Mouse (Mus musculus) left cerebral cortex, postnatal 14 days (tissue): ENCODE measurements around the gene Sphk2. TPM values are rescaled to one million over a fixed set of nuclear protein-coding genes. Genes with fewer than 3 reads are reported as not detected.

Source experiments
- DNase-seq, 2 experiments: peaks; one replicate each; pipeline ENCODE4 v3.0.0; 2021 to 2022; ENCODE audit warnings: low spot score in 2 of 2, mixed read lengths in 1 of 2
- intact Hi-C: fragments of 180-260 bp; cut with DNase I; formaldehyde crosslinking; loops from one replicate; pipeline ENCODE4 v1.15.1; 2025
- total RNA-seq, 2 experiments: library from RNA; stranded (reverse); gene quantifications; 2 replicates each; pipeline ENCODE4 v1.2.3; 2021

The Sphk2 gene
- total RNA-seq, 2 experiments from 2014 or later, result 28.8 to 32.7 TPM

DNA sequence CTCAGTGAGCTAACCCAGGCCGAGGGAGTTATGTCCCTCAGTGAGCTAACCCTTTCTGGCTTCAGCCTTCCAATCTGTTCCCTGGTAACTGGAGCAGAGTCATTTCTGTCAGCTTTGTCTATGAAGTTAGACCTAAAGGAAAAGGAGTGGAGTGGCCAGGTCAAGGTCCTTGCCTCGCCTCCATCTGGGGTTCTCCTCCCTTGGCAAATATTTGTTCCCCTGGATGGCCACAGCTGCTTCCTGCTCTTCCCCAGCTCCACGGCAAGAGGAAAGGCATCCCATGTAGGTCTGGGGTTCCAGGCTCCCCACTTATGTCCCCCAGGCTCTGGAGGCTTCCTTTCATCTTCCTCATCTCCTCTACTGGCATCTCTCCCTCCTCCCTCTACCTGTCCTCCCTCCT is 9.8 kb upstream of the Sphk2 start:
- DNase-seq, result no peak
- intact Hi-C loops, result no loop called here

DNA sequence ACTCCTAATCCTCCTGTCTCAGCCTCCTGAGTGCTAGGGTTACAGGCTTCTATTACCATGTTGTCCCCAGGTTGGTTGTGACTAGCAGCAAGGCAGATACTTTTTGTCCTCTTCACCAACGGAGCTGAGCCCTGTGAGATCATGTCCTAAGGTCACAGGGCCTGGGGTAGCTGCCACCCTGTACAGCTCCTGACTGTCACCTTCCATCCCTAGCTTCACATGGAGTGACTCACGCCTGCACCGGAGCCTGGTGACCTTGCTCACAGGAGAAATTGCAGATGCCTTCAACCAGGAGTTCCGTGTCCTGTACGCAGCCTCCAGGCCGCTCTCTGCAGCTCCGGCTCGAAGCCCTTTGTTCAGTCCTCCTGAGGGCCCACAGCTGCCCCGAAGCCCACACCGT is 8.6 kb upstream of the Sphk2 start:
- no peak for DNase-seq
- intact Hi-C loops, result no loop called here

DNA sequence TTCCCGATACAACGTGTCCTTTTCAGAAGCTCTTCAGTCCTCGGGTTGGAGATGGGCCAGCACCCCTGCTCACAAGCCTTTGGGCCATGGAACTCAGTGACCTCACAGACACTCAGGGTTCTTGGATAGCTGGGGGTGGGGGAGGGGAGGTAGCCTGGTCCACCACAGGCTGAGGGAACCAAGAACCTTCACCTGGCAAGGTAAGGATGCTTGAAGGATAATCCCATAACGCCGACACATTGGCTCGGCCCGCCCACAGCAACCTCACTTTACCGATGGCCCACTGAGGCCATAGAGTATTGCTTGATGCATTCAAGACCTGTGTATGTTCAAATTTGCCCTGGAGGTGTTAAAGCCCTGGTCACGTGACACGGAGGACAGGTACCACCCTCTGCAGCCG is 7.9 kb upstream of the Sphk2 start, which contains the start of gene Spaca4:
Spaca4 (minus strand) TSS at position 101 of the 400 bp plus-strand sequence.
- intact Hi-C loops, result no loop called here
- no peak for DNase-seq

DNA sequence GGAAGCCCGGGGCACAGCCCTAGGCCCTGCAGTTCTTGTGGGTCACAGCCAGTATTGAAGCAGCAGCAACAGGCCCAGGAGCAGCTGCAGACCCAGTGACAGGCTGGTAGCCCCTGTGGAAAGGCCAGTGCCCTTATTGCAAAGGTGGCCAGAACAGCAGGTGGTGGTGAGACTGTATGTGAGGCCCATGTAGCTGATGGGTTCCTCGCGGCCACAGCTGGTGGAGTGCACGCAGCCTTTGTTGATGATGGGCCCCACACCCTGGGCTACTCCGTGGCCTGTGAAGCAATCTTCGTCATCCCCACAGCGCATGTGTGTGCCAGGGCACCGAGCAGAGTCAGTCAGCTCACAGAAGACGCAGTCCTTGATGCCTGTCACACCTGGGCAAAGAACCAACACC is 7.3 kb upstream of the Sphk2 start:
- intact Hi-C loops, result no loop called here
- no peak for DNase-seq

DNA sequence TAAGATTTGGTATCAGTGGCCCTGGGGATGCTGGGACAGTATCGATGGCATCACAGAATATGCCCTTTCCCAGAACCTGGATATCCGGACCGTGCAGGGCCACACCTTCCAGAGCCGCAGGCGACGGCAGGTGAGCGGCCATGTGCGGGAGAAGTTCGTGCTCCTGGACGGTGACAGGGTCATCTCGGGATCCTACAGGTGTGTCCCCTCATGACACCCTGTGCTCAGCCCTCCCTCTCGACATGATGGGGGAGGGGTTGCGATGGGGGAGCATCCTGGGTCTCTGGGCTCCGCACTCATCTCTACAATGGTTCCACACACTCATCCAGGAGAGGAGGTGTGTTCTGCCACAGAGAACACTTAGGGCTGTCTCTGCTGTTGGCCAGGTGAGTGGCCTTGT is 6.0 kb upstream of the Sphk2 start:
- intact Hi-C loops, result no loop called here
- DNase-seq, result no peak

DNA sequence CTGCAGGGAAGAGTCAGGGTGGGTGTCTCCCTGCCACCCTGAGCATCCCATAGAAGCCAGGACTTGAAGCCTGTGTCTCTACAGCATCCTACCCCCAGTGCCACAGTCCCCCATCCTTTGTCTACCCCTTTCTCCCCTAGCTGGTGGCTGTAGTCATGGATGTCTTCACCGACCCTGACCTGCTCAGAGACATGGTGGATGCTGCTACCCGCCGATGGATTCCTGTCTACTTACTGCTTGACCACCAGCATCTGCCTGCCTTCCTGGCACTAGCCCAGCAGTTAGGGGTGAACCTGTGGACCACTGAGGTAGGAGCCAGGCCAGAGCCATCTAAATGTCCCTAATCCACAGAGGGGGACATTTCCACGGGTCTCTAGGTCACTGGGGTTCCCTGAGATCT is 5.5 kb upstream of the Sphk2 start:
- intact Hi-C loops, result no loop called here
- DNase-seq, result no peak

DNA sequence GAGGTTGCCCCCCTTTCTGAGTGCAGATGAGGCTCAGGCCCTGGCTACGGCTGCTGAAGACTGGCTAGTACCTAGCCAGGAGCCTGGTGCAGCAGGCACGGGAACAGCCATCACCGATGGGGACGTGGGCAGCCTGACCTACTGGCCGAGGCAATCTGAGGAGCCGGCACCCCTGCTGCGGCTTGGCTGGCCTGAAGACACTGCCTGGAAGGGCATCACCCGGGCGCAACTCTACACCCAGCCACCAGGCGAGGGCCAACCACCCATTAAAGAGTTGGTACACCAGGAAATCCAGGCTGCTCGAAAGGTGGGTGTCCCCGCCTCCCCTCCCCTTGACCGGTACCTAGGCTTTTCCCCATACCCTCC is 4.5 kb upstream of the Sphk2 start:
- DNase-seq, result no peak
- intact Hi-C loops, result no loop called here

DNA sequence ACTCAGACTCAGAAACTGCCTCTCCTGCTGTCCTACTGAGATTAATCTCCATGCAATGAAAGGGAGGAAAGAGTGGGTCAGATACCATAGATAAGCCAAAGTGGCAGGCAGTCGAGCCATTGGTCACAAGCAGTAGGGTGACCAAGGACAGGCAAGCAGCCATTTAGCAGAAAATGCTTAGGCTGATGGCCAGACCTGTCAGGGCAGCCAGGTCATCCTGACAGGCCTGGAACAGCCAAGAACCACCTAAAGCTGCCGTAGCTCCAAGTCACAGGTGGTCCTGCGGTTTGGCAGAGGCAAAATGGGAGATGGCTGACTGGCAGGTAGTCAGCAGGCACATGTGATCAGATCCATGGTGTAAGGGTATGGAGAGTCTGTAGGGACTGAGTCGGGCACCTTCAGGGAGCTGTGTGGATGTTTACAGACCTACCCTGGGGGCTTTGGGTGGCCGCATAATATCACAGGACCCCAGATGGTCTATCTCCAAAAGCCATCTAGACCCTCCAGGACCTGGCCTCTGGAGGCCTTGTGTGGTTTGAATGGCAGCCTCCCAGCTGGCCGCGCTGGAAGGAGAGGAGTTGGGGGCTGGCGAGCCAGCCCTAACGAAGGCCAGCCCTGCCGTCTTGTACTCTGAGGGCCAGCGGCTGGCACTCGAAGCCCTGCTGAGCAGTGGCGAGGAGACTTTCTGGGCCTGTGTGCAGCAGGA is 4.0 kb upstream of the Sphk2 start:
- DNase-seq, result no peak
- intact Hi-C loops, result no loop called here

DNA sequence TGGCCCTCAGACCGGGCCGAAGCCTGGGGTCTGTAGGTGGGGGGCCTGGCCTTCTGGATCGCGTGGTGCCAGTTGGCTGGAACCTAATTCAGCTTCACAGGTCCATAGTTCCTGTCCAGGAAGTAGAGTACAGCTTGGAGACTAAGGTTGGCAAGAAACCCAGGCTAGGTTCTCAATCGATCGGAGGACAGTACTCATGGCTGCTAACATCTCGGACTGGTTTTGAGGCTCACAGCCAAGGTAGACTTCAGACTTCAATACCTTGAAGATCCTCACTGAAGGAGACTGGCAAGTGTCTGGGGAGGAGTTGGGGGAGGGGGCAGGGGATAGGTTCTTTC is 3.4 kb upstream of the Sphk2 start:
- DNase-seq, result no peak
- intact Hi-C loops, result no loop called here

DNA sequence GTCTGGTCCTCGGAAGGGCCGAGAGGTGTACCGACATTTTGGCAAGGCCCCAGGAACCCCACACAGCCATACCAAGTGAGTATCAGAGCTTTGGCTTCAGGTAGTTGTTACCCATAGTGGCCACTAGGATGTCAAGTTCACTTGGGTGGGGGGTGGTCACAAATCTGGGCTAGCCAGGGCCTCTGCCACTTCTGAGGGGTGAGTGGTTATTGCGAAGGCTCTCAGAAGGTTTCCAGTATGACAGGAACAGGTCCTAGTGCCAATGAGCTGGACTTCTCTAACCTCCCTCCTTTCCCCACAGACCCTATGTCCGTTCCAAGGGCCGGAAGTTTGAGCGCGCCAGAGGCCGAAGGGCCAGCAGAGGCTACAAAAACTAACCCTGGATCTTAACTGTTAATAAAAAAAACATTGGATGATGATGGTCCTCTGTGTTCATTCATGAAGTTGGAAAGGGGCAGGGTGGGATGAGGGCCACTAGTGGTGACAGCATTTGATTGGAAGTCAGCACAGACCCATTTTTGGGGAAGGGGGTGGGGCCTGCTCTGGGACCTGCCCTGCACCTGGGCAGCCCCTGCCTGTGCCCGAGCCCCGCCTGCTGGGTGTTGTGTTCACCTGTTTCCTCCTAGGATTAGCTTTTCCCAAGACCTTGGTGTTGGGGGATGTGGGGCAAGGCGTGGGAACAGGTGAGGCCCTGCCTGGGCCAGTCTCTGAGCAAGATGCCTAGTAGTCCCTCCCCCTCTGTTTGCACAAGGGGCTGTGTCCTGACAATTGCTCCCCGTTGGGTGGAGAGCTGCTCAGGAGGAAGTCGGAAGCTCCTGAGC is 2.8 kb upstream of the Sphk2 start, which contains the start of gene Fam83e:
Fam83e (plus strand) TSS at position 800 of the 821 bp plus-strand sequence.
- intact Hi-C loops, result no loop called here
- DNase-seq, result no peak

DNA sequence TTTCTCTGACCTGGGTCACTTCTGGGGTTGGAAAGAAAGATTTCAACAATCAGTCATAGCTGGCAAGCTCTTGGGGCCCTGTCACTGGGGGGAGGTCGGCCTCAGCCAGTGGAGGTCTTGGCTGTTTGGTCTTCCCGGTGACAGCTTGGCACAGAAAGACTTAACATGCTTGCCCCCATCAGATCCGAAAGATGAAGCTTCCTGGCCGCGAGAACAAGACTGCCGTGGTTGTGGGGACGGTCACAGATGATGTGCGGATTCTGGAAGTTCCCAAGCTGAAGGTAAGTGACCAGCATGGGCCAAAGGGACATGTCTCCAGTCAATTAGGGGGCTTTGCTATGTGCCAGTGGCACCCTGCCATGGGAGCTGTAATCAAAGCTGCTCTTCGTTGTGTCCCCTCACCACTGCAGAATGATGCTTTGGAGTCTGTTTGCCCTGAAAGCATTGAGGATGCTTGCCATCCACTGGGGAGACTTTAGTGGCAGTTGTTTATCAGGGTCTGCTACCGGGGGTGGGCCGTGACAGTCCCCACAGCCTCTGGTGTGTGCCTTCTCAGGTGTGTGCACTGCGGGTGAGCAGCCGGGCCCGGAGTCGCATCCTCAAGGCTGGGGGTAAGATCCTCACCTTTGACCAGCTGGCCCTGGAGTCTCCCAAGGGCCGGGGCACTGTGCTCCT is 2.1 kb upstream of the Sphk2 start:
- no peak for DNase-seq
- intact Hi-C loops, result no loop called here

DNA sequence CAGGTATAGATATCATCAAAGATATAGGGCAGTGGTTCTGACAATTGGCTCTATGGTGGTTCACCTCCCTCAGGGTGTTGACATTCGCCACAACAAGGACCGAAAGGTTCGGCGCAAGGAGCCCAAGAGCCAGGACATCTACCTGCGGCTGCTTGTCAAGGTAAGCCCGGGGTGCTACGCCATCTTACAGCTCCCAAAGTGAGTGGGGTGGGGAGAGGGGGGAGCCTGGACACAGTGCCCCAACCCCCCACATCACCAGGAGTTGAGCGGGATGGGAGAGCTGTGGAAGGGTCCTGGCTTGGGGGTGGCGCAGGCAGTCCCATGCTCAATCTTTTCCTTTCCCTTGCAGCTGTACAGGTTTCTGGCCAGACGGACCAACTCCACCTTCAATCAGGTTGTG is 1.4 kb upstream of the Sphk2 start:
- DNase-seq, result no peak

DNA sequence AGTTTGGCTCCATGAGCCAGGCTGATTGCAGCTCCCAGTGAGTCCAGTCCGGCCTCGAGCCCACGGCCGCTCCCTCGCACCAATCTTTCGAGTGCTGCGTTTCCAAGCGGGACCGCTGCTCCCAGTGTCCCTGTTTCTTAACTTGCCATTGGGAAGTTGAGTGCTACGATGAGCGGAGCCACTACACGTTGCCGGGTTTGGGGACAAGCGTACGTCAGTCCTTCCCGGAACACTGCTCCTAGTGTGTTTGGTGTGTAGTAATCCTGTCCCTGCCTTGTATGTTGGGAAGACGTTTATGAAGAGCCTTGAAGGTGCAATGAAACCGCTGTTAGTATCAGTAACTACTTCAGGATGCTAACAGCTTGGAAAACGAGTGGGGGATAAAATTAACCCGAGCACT is 529 bp upstream of the Sphk2 start:
- intact Hi-C loops, result no loop called here
- no peak for DNase-seq

More for the DNA sequence above, 1.4 kb upstream of the Sphk2 start:
- intact Hi-C loops, result no loop called here

DNA sequence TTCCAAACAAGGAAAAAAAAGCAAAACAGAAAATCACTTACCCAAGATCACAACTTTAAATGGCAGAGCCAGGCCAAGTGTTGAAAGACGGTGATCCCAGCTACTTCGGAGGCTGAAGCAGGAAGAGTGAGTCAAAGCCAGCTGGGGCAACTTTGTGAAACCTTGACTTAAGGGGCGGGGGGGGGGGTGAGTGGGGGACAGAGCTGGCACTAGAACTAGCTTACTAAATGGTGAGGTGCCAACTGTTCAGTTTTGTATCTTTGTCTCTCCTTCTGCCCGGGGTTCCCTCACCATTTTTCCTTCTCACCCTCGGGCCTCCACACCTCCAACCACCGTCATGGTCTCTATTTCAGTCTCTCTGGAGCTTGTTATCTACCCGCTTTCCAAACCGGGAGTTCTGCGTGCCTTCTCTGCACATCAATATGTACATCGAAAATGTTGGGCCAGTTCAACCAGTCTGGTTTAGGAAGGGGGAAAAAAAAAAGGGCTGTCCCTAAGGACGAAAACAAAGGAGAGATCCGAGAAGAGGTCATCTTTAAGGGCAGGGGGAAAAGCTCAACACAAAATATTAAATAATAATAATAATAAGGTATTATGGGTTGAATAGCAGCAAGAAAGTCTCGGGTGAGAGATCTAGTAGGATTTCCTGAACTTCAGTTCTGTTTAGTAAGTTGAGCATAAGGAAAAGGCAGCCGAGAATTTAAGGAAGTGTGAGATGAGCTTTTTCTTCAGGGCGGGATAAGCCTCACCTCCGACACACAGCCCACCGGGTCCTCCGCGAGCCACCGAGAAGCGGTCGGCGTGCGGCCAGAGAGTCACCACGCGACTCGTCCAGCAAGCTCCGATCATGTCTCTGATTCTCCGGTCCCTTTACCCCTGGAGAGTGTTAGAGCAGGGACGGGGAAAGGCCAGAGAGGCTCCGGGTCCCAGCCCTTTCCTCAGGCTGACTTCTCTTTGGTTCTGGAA is 567 bp downstream of the Sphk2 start:
- no peak for DNase-seq
- intact Hi-C loops, result no loop called here

DNA sequence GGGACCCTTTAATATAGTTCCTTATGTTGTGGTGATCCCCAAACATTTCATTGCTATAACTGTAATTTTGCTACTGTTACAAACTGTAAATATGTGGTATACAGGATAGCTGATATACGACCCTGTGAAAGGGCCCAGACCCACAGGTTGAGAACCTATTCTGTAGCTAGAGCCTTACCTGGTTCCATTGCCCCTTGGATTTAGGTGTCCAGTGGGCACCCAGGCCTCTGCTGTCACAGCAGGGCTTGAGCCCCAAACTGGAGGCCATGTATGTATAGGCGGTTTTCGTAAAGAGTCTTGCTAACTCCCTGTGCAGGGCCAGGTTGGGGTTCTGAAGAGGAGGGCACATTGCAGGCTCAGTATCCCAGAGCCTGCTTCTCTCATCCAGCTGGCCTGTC is 1.3 kb downstream of the Sphk2 start:
- no peak for DNase-seq
- intact Hi-C loops, result no loop called here

DNA sequence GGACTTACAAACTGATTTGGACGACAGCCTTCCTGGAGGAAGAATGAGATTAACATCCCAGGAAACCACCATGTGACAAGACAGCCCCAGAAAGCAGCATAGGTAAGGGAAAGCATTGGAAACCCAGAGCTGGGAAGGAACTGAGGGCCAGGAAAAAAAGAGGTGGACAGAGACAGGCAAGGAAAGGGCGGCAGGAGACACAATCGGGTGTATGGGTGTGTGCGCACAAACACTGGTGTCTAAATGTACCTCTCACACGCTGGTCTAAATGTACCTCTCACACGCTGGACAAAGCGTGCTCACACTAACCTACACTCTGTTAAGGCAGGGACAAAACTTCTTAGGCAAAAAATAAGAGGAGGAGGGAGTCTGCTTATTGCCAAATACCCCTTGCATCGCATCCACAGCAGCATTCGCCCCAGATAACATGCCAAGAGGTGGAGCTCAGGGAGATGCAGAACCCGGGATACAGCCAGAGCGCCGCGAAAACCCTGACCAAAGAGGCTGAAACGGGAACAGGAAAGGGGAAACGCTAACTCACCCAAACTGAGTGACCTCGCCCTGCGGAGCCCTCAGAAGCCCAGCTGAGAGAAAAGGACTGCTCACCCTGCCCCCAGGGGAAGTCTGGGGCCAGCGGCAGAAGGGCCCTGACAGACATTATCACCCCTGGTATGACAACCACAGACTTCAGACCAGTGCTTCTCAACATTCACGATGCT is 1.9 kb downstream of the Sphk2 start:
- intact Hi-C loops, result no loop called here
- peak in 1 of 2 experiments; percentile 29 for DNase-seq

DNA sequence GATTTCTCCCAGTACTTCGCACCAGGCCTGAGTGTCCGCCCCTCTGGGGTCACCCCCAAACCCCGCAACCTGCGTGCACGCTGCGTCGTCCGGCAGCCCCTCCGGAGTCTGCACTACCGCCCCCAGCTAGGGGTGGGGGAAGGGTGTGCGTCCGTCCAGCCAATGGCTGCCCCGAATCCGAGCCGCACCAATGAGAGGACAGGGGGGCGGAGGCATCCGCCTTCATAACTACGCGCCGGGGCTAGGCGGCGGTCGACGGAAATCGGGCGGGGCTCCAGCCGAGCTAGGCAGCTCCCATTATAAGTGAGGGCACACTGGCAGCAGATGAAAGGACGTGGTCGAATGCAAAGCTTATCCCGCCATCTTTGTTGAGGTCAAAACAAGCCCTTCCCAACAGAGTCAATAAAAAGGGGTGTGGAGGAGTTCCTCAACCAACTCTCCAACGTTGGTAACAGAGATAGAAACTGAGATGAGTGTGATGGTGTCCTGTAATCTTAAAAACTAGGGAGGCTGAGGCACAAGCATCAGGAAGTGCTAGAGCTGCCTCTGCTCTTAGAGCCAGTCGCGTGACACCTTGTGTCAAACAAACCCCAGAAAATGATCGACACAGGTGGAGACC is 2.6 kb downstream of the Sphk2 start, which contains the start of gene Rpl18:
Rpl18 (plus strand) TSS at position 368 of the 619 bp plus-strand sequence.
- DNase-seq, result peak; percentile 99
- intact Hi-C loops, result no loop called here

DNA sequence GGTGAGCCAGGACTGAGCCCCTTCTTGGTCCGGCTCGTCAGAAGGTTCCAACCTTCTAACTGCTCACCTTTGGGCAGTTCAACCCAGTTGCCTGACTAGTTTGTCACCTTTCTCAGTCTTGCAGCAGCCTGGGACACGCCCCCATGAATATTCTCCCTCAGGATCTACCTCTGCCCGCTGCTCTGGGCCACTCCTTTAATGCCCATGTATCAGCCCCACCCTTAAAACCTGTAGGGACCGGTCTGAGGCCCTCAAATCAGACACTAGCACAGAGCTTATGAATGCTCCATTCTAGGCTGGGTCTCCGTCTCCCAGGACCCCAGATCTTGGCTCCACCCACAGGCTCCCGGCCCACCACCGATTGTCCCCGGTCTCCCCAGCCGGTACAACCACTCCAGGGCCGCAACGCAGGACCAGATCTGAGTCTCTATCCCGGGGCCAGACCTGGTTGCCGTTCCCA is 3.1 kb downstream of the Sphk2 start:
- no peak for DNase-seq
- intact Hi-C loops, result no loop called here
